Mouse (Mus musculus): ENCODE results near the gene Zfp429.
"Not testable (repeated sequence)": the region's sequence is repeated elsewhere in the genome, so short reads cannot be mapped to it uniquely, and the experiment has no call there.

Gene Zfp429

GRCm38 (mm10) chr13:67399183-67399903 is at the start of gene Zfp429:
Gene Zfp429 (minus strand): TSS chr13:67399819.
- DNase-seq (ENCODE audit: low read depth, low spot score), result peak; percentile 90

GRCm38 (mm10) chr13:67437095-67437494 is 37.5 kb upstream of the Zfp429 start:
- DNase-seq (ENCODE audit: low read depth, low spot score), result not testable (repeated sequence)

- DNase-seq (ENCODE audit: low read depth, low spot score), result no peak
Observed at GRCm38 (mm10) chr13:67428116-67428515, 28.5 kb upstream of the Zfp429 start.

- not testable (repeated sequence) for DNase-seq (ENCODE audit: low read depth, low spot score)
Observed at GRCm38 (mm10) chr13:67425699-67426098, 26.1 kb upstream of the Zfp429 start.

GRCm38 (mm10) chr13:67422532-67422931 is 22.9 kb upstream of the Zfp429 start:
- not testable (repeated sequence) for DNase-seq (ENCODE audit: low read depth, low spot score)

- peak; percentile 86 for DNase-seq (ENCODE audit: low read depth, low spot score)
Observed at GRCm38 (mm10) chr13:67421207-67421857, 21.7 kb upstream of the Zfp429 start, which contains the start of gene Zfp459. Gene Zfp459 (minus strand): TSS chr13:67421418.

GRCm38 (mm10) chr13:67420558-67421206 is 21.1 kb upstream of the Zfp429 start:
- DNase-seq (ENCODE audit: low read depth, low spot score), result peak; percentile 15

GRCm38 (mm10) chr13:67416811-67417210 is 17.2 kb upstream of the Zfp429 start:
- peak; percentile 26 for DNase-seq (ENCODE audit: low read depth, low spot score)

GRCm38 (mm10) chr13:67415759-67416158 is 16.1 kb upstream of the Zfp429 start:
- DNase-seq (ENCODE audit: low read depth, low spot score), result no peak

GRCm38 (mm10) chr13:67413634-67414033 is 14.0 kb upstream of the Zfp429 start:
- not testable (repeated sequence) for DNase-seq (ENCODE audit: low read depth, low spot score)

- DNase-seq (ENCODE audit: low read depth, low spot score), result peak; percentile 50
Observed at GRCm38 (mm10) chr13:67376255-67376654, 23.4 kb downstream of the Zfp429 start.

GRCm38 (mm10) chr13:67375050-67375911 is 24.3 kb downstream of the Zfp429 start, which contains the start of the genes Gm28041 and Zfp456:
Gene Gm28041 (minus strand): TSS chr13:67375733.
Gene Zfp456 (minus strand): TSS chr13:67375810.
- DNase-seq (ENCODE audit: low read depth, low spot score), result peak; percentile 91

GRCm38 (mm10) chr13:67360131-67360744 is 39.4 kb downstream of the Zfp429 start, which contains the start of the genes Gm28044 and Zfp953:
Gene Gm28044 (minus strand): TSS chr13:67360536.
Gene Zfp953 (minus strand): TSS chr13:67360605.
- peak; percentile 91 for DNase-seq (ENCODE audit: low read depth, low spot score)

- DNase-seq (ENCODE audit: low read depth, low spot score), result no peak
Observed at GRCm38 (mm10) chr13:67351854-67352253, 47.8 kb downstream of the Zfp429 start.

GRCm38 (mm10) chr13:67343422-67343821 is 56.2 kb downstream of the Zfp429 start:
- no peak for DNase-seq (ENCODE audit: low read depth, low spot score)
